Mouse (Mus musculus) right cerebral cortex, adult 18-20 months (tissue): ENCODE measurements around the gene Poldip3.
A peak's percentile ranks its signal among the peaks of the same experiment; 100 is the strongest.

Experiments used
- DNase-seq: peaks from one replicate; pipeline ENCODE4 v3.0.0; 2022; ENCODE audit warnings: mixed read lengths

The Poldip3 gene

DNA sequence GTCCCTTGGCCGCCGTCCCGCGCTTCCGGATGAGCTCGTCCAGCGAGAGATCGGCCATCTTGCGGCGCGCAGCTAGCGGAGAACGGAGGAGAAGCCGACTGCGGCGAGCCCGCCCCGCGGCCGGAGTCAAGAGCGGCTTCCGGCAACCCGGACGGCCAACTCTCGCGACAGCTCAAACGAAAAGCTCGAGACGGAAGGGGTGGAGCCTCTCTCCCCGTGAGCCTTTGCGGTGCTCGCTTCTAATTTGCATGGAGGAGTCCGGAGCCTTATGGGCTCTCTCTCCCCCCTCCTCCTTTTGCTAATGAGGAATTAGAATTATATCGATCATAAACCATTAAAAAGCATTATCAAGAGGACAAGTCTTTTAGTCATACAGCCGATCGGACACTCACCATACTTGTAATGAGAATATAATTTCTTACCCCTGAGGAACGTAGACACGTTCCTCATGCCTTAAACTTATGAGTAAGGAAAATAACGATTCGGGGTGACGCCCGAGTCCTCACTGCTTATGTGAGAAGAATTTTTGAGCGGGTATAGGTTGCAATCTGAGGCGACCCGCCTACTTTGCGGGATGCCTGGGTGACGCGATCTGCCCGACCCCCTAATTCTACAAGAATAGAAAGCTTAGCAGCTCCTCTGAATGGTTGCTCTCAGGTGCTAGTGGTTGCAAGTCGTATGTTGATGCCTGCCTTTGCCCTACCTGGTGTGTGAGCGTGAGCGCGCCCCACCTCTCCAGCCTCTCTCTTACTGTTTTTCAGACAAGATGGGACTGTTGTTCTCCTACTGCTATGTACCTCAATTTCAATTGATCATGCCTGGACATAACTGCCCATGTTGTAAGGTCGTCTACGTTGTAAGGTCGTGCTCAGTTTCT lies at the start of gene Poldip3:
Gene Poldip3, minus strand, starts transcription at position 189 of the 877 bp plus-strand sequence.
- DNase-seq = peak; percentile 98

DNA sequence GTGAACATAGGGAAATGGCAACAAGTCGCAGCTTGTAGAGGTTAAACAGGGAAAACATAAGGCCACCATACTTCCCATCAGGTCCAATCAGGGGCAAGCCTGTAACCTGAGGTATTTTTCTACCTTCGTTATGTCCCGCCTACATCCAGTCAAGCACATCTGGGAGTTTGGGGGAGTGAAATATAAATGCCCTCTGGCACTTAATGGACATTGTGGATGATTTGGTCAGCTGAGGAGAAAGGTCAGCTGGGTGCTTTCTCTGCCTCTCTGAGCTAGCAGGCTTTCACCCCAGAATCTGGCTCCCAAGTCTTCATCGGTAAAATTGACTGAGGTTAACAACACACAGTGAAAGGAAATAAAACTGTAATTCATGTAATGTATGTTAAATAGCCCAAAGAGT lies 44.2 kb upstream of the Poldip3 start:
- DNase-seq = no peak

DNA sequence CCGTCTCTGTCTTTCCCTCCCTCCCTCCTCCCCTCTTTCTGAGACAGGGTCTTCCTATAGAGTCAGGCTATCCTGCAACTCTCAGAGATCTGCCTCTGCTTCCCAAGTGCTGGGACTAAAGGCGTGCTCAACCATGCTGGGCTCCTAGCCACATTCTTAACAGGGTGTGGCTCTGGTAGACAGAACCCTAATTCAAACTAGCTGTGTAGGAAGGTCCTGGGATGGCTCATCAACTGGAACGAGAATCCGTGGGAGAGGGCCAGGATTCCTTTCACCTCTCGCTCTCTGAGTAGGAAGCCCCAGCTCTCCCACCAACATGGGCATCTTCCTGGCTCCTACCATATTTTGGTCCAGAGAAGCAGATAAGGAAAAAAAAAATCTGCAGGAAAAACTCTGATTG lies 33.2 kb upstream of the Poldip3 start:
- no peak for DNase-seq

DNA sequence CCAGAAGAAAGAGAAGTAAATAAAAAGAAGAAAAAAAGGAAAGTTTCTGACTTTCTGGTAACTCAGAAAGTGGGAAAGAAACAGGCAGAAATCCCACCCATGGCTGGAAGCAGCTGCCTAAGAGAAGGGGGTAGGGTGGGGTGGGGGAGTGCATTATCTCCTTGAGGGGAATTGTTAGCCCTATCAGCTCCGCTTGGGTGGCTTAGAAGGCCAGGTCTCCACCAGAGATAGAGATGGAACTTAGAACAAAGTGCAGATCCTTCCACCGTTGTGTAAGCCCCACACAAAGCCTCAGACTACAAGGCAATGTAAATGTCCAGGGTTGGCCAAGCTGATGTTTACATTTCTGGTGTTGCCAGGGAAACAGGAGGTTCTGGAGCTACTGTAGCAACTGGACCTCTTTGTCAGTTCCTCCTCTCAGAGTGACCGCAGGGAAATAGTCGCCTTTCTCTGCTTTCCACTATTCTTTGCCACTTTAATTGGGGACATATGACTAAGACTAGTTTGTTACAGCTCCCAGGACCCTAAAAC lies 32.7 kb upstream of the Poldip3 start:
- DNase-seq = no peak

DNA sequence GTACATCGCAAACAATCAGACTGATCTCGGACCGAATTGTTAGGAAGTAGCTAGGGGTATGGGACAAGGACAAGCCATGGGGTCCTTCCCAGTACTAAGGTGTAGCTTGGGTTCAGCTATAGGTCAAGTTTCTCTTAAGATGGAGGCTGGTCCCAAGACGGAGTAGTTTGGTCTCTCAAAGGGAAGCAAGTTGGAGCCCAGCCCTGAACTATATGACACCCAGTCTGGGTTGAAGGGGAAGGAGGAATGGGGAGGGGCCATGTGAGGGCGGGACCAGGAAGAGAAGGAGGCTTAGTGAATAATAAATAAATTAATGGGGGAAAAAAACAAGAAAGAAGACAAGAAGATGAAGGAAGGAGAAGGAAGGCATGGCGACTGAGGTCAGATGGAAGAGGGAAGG lies 30.8 kb upstream of the Poldip3 start:
- DNase-seq = no peak

DNA sequence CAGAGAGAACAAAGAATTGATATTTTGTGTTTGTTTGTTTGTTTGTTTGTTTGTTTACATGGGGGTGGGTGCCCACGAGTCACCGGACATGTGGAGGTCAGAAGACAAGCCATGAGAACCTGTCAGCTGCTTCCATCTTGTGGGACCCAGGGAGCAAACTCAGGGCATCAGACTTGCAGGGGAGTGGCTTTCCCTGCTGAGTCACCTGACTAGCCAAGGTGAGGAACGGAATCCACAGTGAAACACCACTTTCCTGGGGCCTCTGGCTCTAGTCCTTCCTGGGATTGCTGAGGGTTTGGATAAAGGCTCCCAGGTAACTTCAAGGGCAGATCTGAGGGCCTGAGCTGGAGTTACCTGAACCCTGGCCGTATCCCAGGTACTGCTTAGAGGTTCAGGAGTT lies 27.5 kb upstream of the Poldip3 start:
- DNase-seq = no peak

DNA sequence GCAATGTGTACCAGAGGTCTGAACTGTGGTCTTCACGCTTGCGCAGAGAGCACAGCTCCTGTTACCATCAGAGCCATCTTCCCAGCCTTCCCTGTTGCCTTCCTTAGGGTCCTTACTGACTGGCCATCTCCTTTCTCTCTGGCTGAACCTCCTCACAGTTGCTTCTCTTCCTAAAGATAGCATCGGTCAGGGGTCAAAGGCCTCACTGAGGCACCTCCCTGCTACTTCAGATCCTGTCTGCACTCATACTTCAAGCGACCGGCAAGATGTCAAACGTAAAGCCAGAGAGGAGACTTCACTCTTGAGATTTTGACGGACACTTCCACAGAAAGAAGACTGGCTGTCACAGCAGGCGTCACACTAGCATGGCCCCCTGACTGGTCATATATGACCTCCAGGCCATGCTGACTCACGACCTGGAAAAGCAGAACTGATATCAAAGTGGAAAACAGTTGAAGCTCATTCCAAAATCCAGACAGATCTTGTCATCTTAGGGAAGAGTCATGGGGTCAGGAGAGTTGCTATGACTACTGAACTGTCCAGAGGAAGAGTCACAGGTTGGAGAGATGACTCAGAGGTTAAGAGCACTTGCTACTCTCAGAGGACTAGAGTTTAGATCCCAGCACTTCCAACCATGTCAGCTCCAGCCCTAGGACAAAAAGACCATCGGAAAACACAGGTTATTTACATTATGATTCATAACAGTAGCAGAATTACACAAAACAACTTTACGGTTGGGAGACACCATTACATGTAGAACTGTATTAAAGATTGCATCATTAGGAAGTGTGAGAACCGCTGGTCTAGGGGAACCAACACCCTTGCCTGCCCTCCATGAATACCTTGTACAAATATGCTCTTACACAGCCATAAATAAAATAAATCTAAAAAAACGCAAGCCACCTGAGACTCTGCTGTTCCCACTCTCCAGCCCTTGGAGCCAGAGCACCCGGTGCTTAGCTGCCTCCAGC lies 25.0 kb upstream of the Poldip3 start:
- no peak for DNase-seq

DNA sequence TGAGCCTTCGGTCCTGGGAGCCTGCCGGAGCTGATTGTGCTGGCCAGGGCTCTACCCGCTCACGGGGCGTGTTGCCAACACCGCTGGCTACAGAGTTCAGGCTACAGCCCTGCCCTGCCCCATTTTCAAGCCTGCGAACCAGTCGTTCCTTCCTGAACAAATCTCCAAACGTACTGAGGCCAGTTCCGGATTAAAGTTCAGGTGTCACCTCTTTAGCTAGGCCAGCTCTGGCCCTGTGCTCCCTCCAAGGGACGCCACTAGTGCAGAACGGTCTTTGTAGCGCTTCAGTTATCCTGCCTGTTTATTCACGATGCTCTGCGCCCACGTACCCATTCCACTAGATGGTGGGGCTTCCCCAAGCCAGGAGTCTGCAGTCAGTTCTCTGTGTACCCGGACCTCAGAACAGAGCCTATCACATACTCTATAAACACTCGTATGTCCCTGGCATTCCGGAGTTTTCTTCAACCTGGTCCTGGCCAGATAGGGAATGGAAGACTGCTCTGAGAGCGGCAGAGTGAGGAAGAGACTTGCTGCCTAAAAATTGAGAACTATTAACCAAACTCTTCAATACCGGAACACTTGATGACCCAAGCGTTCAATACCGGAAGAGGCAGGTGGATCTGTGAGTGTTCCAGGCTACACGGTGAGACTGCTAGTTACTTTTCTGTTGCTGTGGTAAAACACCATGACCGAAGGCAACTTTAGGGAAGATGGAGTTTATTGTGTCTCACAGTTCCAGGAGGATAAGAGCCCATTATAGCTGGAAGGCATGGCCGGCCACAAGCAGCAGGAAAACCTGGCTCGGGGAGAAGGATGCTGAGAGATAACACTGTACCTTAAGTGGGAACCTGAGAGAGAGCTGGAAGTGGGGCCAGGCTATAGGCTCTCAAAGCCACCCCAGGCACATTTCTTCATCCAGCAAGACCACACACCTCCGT lies 23.6 kb upstream of the Poldip3 start, which contains the start of gene Cyb5r3:
Gene Cyb5r3, minus strand, starts transcription at position 101 of the 938 bp plus-strand sequence.
- DNase-seq = no peak

DNA sequence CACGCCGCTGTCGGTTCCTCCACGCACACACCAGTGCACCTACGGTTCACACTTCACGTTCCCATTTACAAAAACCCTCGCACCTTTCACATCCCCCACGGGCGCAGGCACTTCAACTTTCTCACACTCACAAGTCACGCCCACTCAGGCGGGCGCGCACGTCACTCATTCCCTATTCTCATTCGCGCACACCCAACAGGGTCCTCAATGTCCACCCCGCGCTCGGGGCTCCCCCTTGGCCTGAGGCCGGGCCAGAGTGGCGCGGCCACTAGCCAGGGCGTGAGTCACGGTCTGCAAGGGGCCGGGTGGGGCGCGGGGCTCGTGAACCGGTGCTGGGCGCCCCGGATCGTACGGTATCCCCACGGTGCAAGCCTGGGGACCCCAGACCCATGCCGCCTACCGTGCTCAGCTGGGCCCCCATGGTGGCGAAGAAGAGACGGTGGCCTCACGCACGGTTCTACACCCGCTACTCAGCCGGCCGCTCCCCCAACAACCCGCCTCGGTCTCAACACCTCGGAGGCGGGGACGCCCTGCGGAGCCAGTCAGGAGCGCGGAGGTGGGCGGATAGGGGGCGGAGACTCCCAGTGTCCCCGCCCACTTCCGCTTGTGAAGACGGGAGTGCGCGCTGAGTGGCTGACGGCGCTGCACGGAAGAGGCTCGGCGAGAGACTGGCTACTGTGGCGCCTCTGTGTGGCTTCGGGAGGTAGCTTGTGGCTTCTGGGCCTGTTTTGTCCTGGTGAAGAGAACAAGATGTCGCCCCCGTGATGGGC lies 22.7 kb upstream of the Poldip3 start:
- peak; percentile 98 for DNase-seq

DNA sequence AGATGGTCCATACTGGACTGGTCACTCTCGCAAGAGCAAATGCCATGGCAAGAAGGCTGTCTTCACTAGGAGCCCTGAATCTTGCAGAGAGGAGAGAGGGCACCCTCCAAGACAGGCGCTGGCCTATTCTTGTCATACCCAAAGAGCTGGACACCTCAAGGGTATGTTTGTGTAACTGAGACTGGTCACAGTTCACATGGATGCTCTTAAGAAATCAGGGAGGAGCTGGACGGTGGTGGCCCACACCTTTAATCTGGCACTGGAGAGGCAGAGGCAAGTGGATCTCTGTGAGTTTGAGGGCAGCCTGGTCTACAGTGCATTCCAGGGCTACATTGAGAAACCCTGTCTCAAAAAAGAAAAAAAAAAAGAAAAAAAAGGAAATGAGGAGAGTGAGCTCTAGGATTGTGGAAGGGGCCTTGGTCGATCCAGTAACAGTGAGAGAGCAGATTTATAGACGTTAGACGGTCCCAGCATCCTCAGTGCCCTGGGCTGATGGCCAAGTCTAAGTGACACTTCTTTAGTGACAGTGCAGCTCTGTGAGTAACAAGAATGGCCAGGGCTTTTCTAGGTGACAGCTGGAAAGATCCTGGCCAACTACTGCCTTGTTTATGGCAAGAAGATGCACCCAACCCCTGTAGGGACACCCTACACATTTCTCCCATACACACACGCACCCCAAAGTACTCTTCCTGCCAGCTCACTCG lies 21.9 kb upstream of the Poldip3 start:
- no peak for DNase-seq

DNA sequence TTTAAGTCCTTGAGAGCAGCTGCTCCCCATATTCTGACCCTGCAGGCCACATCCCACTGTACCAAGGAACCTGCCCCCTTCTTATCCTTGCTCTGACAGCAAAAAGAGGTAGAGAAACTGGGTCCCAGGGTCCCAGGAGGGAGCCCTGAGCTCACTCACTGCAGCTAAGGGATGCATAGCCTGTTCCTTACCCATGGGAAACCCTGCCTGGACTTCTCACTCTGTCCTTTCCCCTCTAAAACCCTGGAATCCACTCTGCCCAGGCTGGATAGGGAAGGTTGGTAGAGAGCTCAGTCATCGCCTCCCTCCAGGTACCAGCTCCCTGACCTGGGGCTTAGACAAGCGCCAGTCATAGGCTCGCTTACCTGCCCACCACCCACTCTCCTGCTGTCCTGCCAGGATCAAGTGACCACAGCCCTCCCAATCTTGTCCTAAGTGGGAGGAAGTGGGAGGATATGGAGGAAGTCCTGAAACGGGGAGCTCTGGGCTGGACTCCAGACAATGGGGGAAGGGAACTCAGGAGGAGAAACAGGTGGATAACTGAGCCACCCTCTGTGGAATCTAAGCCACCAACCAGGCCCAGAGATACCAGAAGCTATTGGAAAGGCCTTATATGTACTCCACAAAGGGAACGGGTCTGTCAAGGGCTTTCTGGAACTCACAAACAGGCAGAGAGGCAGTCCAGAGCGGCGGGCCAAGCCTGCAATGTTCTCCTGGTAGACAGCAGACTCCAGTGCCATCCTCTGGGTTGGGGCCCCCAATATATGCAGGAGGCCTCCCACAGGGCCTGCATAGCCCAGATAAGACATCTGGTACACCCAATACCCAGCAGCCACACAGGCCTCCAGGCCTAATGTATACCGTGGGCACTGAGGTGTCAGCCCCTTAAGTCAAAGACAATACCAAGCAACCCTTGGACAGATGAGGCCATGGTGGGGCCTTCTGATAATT lies 20.9 kb upstream of the Poldip3 start:
- no peak for DNase-seq

DNA sequence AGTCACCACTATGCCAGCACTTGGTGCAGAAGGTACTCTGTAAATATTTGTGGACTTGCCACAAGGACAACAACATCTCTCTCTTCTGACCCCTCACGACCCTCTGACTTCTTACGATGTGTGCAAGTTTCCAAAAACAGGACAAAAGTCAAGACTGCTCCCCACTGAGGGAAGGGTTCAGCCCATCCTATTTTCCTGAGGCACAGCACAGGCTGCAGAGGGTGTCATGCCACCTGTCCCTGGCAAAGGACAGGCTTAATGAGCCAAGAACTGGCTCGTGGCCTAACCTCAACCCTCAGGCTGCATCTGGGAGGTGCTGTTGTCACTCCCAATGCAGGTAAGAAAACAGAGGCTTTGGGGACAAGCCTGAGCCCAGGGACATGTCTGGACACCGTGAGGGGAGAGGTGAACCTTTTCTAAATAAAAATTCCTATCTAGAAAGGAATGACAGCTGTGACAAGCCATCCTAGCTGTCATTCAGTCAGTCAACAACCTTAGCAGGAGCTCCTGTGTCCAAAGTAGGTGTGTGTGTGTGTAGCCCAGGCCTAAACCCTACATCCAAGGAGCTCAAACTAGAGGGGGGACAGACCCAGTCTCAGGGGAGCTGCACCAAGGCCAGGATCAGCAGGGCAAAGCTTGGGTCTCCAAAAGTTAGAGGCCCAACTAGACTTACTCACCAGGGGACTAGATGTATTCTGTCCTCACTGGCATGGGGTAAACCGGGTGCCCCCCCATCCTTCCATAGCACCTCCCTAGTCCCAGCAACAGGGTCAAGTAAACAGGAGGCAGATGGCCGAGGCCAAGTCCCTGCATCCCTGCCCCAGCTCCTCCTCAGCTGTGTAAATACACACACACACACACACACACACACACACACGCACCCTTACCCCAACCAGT lies 19.9 kb upstream of the Poldip3 start:
- no peak for DNase-seq

DNA sequence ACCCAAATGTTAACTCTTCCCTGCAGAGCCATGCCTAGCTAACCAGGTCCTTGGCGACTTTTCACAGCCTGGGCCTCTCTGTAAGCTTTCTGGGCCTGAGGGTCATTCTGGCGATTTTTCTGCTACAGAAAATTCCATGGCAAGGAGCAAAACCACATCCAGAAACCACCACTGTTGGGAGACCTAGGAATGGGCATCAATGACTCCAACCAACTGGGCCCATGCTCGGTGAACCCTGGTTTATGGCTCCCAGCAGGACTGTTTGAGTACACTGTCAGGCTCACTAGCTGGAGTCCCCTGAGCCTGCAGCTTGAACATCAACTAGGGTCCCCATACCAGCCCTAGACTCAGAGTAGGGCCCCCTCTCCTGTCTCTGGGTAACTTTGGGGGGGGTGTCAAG lies 19.1 kb upstream of the Poldip3 start:
- no peak for DNase-seq

DNA sequence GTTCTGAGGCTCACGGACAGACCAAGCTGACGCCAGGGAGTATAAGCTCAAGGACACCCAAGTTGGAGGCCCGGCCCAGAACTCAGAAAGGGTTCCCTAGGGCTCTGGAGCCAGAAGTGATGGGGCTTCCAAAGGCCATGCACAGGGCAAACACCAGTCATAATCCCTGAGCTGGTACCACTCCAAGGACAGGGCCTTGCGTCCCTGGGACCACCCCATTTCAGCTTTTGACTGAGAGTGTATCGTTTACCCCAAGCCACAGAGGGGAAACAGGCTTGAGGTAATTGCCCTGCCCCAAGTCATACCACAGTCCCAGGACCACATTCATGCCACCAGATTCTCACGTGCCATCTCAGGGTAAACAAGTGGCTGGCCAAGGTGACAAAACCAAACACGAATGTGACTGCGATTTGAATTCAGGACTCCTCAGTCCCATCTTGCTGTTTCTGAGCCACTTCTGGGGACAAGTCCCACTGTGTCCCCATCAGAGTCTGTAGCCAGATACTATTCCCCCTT lies 18.4 kb upstream of the Poldip3 start:
- no peak for DNase-seq

DNA sequence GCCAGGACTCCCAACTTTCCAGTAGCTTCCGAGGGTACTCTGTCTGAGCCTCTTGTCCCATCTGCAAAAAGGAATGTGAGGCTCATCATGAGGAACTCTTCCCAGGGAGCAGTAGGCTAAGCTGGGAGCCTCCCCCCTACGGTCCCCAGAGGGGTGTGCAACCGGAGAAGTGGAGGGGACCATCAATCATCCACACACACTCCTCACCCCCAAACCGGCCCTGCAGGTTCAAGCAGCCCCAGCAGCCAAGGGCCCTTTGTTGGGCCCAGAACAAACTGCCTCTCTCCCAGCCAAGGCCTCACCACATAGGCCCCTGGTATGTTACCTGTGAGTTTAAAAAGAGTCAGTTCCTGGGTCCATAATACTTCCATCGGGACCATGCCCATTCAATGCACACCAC lies 17.9 kb upstream of the Poldip3 start:
- DNase-seq = no peak

DNA sequence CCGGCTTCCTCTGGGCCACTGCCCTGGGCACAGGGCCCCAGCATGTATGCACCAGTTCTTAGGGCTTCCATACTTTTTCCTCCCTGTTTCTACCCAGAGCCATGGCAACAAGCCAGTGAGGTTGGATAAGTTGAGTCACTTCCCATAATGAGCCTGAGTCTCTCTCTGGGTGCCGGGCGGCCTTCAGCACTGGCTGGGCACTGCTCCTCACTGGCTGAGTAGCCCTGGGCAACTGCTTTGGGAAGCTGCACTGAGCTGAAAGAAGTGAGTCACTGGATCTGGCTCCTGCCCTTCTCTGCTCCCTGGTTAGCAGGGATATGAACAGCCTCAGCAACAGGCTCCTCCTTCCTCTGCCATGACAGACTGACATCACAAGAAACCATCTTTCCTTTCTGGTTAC lies 17.5 kb upstream of the Poldip3 start:
- no peak for DNase-seq

DNA sequence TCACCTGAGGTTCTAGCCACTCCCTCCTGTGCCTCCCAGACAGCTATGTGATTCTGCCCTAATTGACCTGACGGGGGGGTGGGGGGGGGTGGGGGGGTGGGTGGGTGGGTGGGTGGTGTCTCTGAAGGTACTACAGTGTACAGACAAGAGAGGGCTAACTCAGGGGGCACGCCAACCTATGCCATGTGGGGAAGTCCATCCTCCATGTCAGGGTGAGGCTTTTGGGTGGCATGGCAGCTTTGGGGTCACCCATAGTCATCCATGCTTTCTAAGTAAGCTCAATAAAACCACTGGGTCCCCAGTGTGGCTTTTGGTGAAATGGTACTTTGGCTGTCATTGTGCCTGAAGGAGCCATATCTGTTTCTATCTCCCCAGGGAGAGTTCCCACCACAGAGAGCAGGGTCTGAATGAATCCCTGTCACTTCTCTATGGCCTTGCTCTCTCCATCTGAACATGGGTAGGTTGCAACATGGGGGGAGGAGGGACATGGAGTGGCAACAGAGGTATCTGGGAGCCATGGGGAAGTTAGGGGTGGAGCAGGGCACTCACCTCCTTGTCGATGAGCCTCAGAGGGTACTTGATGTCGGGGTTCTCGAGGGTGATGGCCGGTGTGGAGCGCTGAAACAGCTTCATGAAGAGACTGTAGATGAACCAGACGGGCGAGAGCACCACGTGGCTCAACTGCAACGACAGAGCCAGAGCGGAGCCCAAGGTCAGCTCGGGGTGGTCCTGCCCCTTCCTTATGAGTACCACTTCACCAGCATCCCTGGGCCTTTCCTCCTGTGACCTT lies 16.5 kb upstream of the Poldip3 start:
- no peak for DNase-seq
